Mouse (Mus musculus): Measurements from ENCODE around the gene Gm29094. TPM values are rescaled to one million over a fixed set of nuclear protein-coding genes. Genes with fewer than 3 reads are reported as not detected.

The Gm29094 gene
- polyA plus RNA-seq, 1 experiment from 2014 or later: not detected

Other genes with a start within 250 kb of the Gm29094 start
- not detected in 2 replicates for gene Bcl2a1a, start 242.5 kb upstream of the Gm29094 start, polyA plus RNA-seq (2016; fragmentation: Nextera tagmentation; extraction: Ambion mirVana)
- not detected in 2 replicates for gene Trim43b, start 106.5 kb upstream of the Gm29094 start, polyA plus RNA-seq (2016; fragmentation: Nextera tagmentation; extraction: Ambion mirVana)
- gene Bcl2a1b, start 170 bp upstream of the Gm29094 start, polyA plus RNA-seq (2016; fragmentation: Nextera tagmentation; extraction: Ambion mirVana): 0.22 and 0.40 TPM in 2 replicates
- 15.5 and 15.6 TPM in 2 replicates for gene Mthfs, start 11.3 kb downstream of the Gm29094 start, polyA plus RNA-seq (2016; fragmentation: Nextera tagmentation; extraction: Ambion mirVana)

All from forebrain, embryonic 10.5 days (tissue).